Mouse (Mus musculus) layer of hippocampus, adult 11-12 months (tissue): Measurements from ENCODE around the gene Rpa3.

ENCODE experiments used
- DNase-seq: peaks from one replicate; pipeline ENCODE4 v3.0.0; 2022; ENCODE audit warnings: low spot score

Gene Rpa3

GRCm38 (mm10) chr6:8209047-8209865 lies 49.7 kb downstream of the Rpa3 start, which contains the start of gene Mios:
TSS of gene Mios (plus strand) at chr6:8209222.
- peak; percentile 82 for DNase-seq
